Mouse (Mus musculus) urinary bladder, postnatal 14 days (tissue): ENCODE results near the gene Snx27.

Experiments used
- DNase-seq: peaks from one replicate; pipeline ENCODE4 v3.0.0; 2021; ENCODE audit warnings: low spot score

Snx27 gene

DNA sequence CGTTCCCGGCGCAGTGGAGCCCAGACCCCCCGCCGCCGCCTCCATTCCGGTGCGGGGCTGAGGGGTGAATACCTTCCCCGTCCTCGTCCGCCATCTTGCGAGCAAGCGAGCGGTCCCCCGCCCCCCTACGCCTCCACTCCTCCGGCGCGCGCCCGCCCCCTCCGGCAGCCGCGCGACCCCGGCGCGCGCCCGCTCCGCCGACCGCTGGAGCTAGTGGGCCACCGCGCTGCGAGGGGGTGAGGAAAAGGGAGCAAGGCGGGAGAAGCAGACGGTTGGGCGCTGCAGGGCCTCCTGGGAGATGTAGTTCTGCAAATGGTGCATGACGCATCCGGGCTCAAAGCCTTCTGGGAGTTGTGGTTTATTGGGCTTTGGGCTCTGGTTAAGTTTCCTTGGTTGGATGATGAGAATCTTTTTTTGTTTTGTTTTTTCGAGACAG, at the start of gene Snx27:
TSS of gene Snx27 (minus strand) at position 261 of the 436 bp plus-strand sequence.
- DNase-seq = peak; percentile 88

DNA sequence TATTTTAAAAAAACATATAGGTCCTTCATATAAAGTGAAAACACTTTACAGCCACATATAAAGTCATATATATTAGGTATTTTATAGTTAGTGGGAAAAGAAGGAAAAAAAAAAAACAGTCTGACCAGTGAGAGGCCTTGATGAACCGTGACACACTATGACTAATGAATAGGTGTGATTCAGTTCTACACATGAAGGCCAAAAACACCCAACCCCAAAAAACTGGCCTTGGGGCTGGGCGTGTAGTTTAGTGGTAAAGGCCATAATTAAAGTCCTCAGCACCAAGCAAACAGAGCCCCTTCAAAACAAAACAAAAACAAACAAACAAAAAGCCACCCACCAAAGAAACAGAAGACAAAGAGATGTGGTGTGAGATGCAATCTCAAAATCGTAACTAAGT, 47.4 kb upstream of the Snx27 start:
- DNase-seq = no peak

- DNase-seq = no peak
These were observed 46.2 kb upstream of the Snx27 start for GRCm38 (mm10) chr3:94628712-94629111.

DNA sequence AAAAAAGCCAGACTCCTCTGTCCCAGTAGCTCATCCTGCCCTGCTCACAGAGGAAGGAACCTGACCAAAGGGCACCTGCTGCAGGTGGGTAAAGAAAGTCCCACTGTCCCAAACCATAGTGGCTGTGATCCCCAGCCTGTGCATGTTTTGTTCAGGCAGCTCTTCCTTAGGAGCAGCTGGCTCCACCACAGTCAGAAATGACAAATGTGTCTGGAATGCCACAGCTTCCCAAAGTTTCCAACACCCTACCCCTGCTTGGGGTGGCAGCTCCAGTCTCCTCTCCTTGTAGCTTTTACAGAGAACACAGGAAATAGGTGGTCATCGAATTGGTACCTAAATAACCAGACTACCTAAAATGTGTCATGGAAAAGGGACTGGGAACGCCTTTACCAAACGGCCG, 41.8 kb upstream of the Snx27 start:
- DNase-seq = no peak

- DNase-seq = no peak
These were observed 40.0 kb upstream of the Snx27 start for GRCm38 (mm10) chr3:94622550-94622949.

DNA sequence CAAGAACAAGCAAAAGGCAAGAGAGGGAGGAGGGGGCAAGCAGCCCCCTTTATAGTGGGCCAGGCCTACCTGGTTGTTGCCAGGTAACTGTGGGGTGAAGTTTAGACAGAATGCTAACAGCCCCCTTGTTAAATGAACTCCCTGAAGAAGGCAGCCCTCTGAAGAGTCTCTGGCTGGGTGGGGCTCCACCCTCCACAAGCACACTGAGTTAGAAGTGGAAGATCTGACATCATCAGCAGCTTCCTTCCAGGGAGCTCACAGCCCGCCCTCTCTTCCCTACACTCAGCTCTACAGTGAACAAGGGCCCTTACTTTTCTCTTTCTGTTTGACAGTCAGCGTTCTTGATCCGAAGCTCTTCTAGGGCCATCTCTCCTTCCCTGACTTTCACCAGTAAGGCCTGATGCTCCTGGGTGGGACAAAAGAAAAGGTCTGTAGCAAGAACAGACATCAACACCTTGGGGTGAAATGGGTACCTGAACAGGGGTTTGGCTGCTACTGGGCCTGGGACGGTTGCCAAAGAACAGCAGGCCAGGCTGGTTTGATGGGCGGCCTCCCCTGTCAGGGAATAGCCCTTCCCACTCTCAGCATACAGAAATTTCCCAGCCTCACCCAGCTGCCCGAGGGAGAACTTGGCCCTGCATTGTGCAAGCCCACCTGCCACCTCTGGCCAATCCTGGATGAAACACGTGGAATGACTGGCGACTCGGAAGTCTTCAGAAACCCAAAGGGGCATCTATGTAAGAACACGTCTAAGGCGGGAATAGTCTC, 39.4 kb upstream of the Snx27 start:
- DNase-seq = peak; percentile 50

- DNase-seq = peak; percentile 24
These were observed 34.2 kb upstream of the Snx27 start for GRCm38 (mm10) chr3:94616717-94617116.

DNA sequence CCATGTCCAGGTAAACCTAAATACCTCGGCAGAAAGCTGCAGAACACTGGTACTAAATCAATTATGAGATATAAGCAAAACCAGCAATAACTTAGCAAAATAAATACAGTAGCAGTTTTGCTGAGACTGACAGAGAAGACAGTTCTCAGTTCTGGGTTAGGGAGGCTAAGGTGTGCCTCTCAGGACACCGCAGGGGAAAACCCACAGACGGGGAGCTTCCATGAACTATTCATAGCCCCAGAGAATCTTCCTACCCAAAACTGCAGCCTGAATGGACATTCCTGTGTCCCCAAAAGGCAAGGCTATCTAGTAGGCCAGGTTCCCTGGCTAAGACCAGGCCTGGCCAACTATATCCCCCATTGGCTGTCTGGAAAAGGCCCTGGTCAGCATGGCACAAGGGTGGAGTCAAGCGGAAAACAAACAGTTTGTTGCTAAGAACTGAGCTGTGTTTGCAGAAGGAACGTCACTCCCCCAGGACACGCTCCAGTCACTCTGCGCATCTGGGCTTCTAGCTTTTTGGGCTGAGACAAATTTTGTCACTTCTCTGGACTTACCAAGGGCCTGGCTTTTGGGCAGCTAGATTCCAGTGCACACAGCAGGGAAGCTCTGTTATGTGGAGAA, 30.9 kb upstream of the Snx27 start:
- DNase-seq = no peak

- no peak for DNase-seq
These were observed 29.8 kb upstream of the Snx27 start for GRCm38 (mm10) chr3:94612274-94612673.

- DNase-seq = peak; percentile 31
These were observed 29.3 kb upstream of the Snx27 start for GRCm38 (mm10) chr3:94611834-94612233.

- DNase-seq = peak; percentile 30
These were observed 28.8 kb upstream of the Snx27 start for GRCm38 (mm10) chr3:94611343-94611742.

GRCm38 (mm10) chr3:94610581-94610980, 28.1 kb upstream of the Snx27 start:
- DNase-seq = no peak

DNA sequence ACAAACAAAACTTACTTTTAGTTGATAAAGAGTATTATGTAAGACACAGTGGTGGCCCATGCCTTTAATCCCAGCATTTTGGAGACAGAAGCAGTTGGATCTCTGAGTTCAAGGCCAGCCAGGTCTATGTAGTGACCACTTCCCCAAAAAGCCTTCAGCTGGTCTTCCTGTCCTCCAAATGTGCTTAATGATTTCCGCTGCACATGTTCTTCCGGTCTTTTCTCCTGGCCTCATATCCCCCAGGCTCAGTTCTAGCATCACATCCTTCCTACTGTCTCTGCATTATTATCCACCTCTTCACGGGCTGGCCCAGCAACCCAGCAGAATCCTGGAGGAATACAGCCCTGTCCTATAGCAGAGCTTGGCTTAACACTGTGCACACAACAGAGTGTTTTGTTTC, 27.1 kb upstream of the Snx27 start:
- no peak for DNase-seq

DNA sequence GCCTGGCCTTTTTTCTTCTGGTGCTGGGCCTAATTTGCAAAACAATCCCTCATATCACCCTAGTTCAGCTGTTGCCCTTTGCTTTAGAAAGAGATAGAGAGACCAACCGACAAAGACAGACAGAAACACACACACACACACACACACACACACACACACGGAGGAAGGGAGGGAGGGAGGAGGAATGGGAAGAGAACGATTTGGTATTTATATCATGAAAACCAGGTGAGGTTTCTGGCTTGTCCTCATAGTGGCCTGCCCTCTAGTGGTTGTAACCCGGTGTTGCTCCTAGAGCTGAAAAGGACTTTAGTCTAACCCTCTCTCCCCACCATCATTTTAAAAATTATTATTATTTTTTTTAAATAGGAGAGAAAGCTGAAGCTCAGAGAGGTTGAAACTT, 19.4 kb upstream of the Snx27 start:
- DNase-seq = peak; percentile 71

- DNase-seq = no peak
These were observed 14.8 kb upstream of the Snx27 start for GRCm38 (mm10) chr3:94597224-94597779.

DNA sequence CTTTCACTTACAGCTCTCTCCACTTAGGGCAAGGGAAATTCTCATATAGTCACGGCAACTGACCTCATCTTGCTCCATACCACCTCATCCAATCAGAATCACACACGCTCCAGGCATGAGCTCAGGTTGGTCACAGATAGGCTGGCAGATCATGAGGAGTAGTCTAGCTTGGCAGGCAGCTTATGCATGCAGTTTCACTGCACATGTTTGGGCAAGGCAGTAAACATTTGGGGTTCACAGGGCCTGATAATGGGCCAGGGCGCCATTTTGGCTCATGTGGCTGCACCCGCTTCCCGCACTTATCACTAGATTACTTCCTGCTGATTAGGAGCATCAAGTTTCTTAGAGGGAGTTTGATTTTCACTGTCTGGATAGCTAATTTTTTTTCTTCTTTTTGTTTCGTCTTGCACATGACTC, 13.4 kb upstream of the Snx27 start:
- no peak for DNase-seq

GRCm38 (mm10) chr3:94591066-94591465, 8.6 kb upstream of the Snx27 start:
- no peak for DNase-seq

- DNase-seq = peak; percentile 34
These were observed 5.4 kb upstream of the Snx27 start for GRCm38 (mm10) chr3:94587962-94588361.

DNA sequence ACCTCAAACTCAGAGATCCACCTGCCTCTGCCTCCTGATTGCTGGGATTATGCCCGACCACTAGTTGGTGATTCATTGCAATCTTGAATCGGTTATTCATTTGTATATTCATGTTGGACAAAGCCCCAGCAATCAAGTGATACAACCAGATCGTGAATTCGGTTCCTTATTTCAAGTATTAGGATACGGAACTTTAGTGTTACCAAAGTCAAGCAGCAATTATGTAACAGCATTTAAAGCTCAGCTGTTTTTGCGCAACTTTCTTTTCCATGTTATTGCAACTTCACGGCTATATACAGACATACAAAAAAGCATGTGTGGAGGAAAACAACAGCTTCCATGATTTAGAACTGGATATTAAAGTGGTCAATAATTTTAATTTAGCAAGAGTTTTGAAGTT, 428 bp upstream of the Snx27 start:
- no peak for DNase-seq

GRCm38 (mm10) chr3:94581793-94582455, 592 bp downstream of the Snx27 start:
- DNase-seq = no peak

DNA sequence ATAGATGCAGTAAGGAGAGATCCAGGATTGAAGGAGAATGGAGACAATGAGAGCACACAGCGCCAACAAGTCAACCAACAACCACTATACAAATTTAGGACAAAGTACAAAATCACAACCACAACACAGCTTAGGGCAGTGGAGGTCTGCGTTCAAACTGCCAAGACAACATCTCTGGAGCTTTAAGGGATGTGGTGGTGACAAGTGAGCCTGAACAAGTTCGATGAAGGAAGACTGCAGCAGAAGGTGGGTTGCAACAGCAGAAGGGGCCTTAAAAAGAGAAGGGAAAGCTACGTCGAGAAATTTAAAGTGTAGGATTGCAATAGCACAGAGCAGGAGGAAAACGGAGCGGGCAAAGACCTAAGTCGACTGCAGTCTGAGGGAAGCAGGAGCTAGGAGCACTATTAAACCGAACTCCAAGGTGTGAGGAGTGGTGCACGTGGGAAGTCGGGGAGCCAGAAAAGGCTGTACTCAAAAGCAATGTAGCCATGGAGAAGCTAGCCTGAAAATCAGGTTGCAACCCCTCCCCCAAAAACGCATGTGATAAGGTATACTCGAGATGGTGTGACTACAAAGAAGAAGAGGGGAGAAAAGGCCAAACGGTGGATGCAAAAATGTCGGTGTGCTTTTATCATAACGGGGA, 1.3 kb downstream of the Snx27 start:
- DNase-seq = peak; percentile 12

GRCm38 (mm10) chr3:94574506-94574905, 8.0 kb downstream of the Snx27 start:
- DNase-seq = no peak
